Mouse (Mus musculus): ENCODE measurements at regions not wholly inside any gene's neighbourhood (a gene's known extent, or its start where the extent isn't known, plus 50 kb on each side); places are given as distances from the start of the nearest gene placed in this dataset.

DNA sequence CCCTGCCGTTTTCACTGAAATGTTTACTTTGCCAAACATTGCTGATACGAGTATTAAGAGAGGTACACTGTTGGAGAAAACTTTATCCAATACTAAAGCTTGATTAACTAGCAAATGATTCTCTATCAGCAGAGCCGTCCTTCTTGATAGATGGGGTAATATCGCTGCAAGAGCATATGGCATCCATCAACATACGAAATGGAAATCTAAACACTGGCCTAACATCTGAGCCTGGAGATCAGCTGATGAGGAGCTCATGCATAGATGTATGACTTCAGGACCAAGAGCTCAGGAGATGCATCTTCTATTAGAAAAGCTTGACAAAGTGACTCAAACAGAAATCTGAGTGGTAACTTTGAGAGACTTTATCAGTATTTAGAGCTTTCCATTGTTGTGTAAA is 666.5 kb downstream of the Defb40 start:
- no peak overlapping the region for H3K9ac ChIP-seq
- H3K4me2 ChIP-seq = no peak overlapping the region
- ATAC-seq (ENCODE audit: extremely low read depth, insufficient number of reproducible peaks, low FRiP score, low TSS enrichment) = no peak
- H3K9me3 ChIP-seq = no peaks in the 10 kb centered on the region
- no peaks in the 10 kb centered on the region for H3K4me1 ChIP-seq
- WGBS = 62% methylated on average over 5 of the region's 5 CpGs
- H3K4me3 ChIP-seq = no peak overlapping the region
- no peak overlapping the region for H3K27ac ChIP-seq (replicated peaks)
- no peaks in the 10 kb centered on the region for H3K27me3 ChIP-seq (replicated peaks)
- H3K36me3 ChIP-seq = no peaks in the 10 kb centered on the region

DNA sequence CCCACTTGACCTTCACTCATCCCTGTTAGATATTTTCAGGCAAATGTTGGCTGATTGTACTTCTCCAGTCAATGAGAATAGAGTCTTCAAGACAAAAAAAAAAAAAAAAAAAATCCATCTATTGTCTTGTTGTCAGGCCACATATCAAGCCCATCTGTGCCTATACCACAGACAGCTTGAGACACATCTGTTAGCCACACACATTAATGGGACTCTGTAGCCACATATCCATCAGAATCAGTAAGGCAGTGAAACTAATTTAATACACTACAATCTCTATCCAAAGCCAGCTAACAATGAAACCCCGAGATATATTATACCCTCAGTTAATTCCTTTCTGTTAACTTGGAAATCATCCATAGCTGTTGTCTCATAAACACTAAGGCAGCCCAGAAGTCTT is 667.1 kb downstream of the Defb40 start:
- Histone ChIP-seq H3K36me3 (no peaks in the 10 kb centered on the region), H3K4me3 (no peak overlapping the region), H3K4me1 (no peaks in the 10 kb centered on the region), H3K27ac (replicated peaks) (no peak overlapping the region), H3K4me2 (no peak overlapping the region), H3K27me3 (replicated peaks) (no peaks in the 10 kb centered on the region), H3K9ac (no peak overlapping the region), H3K9me3 (no peaks in the 10 kb centered on the region)
- 60% methylated on average over 1 of the region's 1 CpGs for WGBS
- no peak for ATAC-seq (ENCODE audit: extremely low read depth, insufficient number of reproducible peaks, low FRiP score, low TSS enrichment)

DNA sequence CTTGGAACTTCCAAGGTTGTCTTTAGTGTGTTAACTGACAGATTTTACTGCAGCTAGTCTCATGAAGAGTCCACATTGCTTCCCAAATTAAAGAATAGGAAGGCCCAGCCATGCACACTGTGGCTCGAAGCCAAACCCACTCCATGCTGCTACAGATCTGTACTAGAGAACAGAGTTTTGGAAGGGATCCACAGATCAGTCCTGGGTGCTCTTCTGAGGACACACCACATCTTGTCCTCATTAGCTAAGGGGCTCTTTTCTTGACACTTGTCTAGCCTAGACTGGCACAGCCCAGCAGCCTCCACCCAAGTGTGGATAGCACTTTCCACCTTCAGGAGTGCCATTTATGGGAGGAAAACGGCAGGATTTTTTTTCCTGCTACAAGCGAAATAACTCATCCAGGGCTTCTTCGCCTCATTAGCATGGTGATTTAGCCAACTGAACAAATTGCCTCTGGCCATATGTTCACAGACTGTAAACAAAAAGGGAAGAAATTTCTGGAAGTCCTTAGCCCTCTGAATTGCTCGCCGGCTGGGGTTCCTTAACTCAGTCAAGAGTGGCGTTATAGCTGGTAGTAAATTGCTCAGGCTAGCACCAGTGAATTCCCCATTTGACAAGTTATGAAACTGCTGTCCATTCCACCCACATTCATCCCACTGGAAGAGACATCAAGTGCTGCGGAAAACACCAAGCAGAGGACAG is 690.4 kb downstream of the Defb40 start:
- no peak overlapping the region for H3K9ac ChIP-seq
- H3K9me3 ChIP-seq = no peaks in the 10 kb centered on the region
- no peak for ATAC-seq (ENCODE audit: extremely low read depth, insufficient number of reproducible peaks, low FRiP score, low TSS enrichment)
- no peak overlapping the region for H3K4me2 ChIP-seq
- no peaks in the 10 kb centered on the region for H3K27me3 ChIP-seq (replicated peaks)
- 81% methylated on average over 8 of the region's 8 CpGs for whole genome bisulfite sequencing
- H3K4me1 ChIP-seq = no peaks in the 10 kb centered on the region
- H3K4me3 ChIP-seq = no peak overlapping the region
- H3K36me3 ChIP-seq = no peaks in the 10 kb centered on the region
- no peak overlapping the region for H3K27ac ChIP-seq (replicated peaks)

DNA sequence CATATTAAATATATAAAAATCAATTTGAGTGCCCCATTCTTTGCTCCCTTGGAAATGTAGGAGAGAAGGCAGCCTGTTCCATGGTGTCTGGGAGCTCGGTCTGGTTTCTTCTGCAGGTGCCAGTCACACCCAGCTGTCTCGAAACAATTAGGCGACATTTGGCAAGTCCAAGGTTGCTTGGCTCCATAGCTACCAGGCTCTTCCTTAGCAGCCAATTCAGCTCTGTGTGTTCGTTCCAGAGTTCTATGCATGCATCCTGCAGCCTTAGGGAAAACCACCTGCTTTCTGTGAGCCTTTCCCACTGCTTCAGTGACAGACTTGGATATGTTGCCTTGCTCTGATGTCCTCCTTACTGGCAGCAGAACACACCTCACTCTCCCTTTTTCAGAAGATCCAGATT is 698.1 kb downstream of the Defb40 start:
- Histone ChIP-seq H3K4me1 (no peaks in the 10 kb centered on the region), H3K4me2 (no peak overlapping the region), H3K9me3 (no peaks in the 10 kb centered on the region), H3K4me3 (no peak overlapping the region), H3K27me3 (replicated peaks) (no peaks in the 10 kb centered on the region), H3K27ac (replicated peaks) (no peak overlapping the region), H3K36me3 (no peaks in the 10 kb centered on the region), H3K9ac (no peak overlapping the region)
- no peak for ATAC-seq (ENCODE audit: extremely low read depth, insufficient number of reproducible peaks, low FRiP score, low TSS enrichment)
- 66% methylated on average over 4 of the region's 4 CpGs for WGBS

DNA sequence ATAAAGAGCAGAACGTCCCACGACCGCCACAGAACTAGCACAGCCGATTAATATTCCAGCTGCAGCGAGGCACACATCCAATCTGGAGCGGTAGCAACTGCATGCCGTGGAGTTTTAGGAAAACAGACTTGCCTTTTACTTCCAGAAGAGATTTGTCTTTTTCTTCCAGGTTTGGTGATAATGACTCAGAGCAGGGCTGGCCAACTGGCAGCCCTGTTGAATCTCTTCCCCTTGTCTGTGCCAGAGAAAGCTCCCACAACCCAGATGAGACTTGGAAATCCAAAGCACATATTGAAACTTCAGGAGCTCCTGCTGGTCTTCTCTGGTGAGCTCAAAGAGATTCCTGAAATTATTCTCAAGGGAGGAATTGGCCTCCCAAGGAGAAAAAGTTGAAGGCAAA is 709.8 kb downstream of the Defb40 start:
- Histone ChIP-seq H3K4me1 (no peaks in the 10 kb centered on the region), H3K27me3 (replicated peaks) (no peaks in the 10 kb centered on the region), H3K9ac (no peak overlapping the region), H3K9me3 (no peaks in the 10 kb centered on the region), H3K4me3 (no peak overlapping the region), H3K27ac (replicated peaks) (no peak overlapping the region), H3K4me2 (no peak overlapping the region), H3K36me3 (no peaks in the 10 kb centered on the region)
- ATAC-seq (ENCODE audit: extremely low read depth, insufficient number of reproducible peaks, low FRiP score, low TSS enrichment) = no peak
- WGBS = 74% methylated on average over 7 of the region's 7 CpGs

DNA sequence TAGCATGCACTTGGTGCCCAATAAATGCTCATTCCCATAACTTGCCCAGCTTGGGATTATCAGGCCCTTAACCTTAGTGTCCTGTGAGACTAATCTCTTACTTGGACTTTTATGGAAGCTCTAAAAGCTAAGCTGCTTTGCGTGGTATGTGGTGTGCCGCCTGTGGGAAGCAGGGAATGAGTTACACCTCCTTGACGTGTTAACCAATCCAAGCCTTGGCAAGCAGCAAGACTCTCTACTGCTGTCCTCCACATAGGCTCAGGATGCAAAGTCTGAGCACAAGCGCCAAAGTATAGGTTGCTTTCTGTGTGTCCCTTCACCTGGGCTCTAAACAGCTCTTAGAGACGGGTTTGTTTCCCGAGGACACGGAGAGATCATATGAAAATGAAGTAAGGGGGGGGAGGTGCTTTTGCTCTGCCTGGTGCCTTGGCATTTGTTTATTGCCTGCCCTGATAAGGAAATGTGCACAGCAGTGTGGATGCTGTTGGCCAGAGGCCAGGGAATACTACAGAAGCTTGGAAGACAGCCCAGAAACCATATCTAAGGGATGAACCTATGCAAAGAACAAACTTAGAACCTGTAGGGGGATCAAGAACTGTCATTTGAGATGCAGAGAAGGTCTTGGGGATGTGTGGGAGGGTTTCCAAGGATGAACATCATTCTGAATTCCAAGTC is 719.6 kb downstream of the Defb40 start:
- 54% methylated on average over 7 of the region's 7 CpGs for WGBS
- no peaks in the 10 kb centered on the region for H3K27me3 ChIP-seq (replicated peaks)
- ATAC-seq (ENCODE audit: extremely low read depth, insufficient number of reproducible peaks, low FRiP score, low TSS enrichment) = no peak; the same call in 1 of the 2 replicates
- no peaks in the 10 kb centered on the region for H3K9me3 ChIP-seq
- peak overlapping the region; percentile 58 for H3K27ac ChIP-seq (replicated peaks)
- H3K4me1 ChIP-seq = no peaks in the 10 kb centered on the region
- H3K4me3 ChIP-seq = no peak overlapping the region
- peak overlapping the region; percentile 25; the same call in 1 of the 2 replicates for H3K4me2 ChIP-seq
- H3K9ac ChIP-seq = no peak overlapping the region
- H3K36me3 ChIP-seq = no peaks in the 10 kb centered on the region

DNA sequence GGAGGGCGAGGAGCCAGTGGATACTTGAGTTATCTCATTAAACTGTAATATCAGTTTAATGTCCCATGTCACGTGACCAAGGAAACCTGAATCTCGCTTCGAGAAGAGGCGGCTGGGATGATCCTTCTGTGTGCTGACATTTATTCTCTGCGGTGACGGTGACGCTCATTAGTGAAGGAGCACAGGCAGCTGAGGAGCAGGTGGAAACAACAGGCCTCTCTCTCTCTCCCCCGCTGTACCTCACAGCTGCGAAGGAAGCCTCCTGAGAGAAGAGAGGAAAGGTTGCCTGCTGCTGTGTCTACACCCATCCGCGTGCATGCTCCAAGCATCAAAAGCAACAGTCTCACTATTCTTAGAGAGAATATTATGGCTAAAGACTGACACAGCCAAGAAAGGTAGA is 731.8 kb downstream of the Defb40 start:
- no peak overlapping the region for H3K27ac ChIP-seq (replicated peaks)
- H3K9ac ChIP-seq = no peak overlapping the region
- H3K36me3 ChIP-seq = no peaks in the 10 kb centered on the region
- H3K9me3 ChIP-seq = no peaks in the 10 kb centered on the region
- H3K4me1 ChIP-seq = no peaks in the 10 kb centered on the region
- H3K27me3 ChIP-seq (replicated peaks) = no peaks in the 10 kb centered on the region
- H3K4me3 ChIP-seq = no peak overlapping the region
- ATAC-seq (ENCODE audit: extremely low read depth, insufficient number of reproducible peaks, low FRiP score, low TSS enrichment) = no peak
- H3K4me2 ChIP-seq = no peak overlapping the region
- WGBS = 72% methylated on average over 12 of the region's 12 CpGs

DNA sequence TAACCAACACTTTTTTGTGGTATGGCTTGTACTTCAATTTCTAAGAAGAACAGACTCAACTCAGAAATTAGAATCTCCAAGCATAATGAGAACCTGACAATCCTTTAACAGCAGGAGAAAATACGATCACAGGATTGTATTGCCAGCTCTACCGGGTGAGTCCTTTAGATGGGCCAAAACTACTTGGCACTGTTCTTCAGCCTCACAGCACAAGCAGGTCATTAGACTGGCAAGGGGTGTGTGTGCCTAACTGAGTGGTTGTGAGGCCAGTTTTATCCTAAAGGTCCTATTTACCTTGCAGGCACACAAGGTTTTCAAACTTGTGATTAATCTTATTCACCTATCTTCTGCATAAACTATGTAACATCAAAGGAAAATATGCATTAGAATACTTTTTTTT is 760.5 kb downstream of the Defb40 start:
- WGBS = 73% methylated on average over 2 of the region's 2 CpGs
- H3K9me3 ChIP-seq = no peaks in the 10 kb centered on the region
- no peak for ATAC-seq (ENCODE audit: extremely low read depth, insufficient number of reproducible peaks, low FRiP score, low TSS enrichment)
- H3K9ac ChIP-seq = no peak overlapping the region
- H3K27me3 ChIP-seq (replicated peaks) = no peaks in the 10 kb centered on the region
- H3K36me3 ChIP-seq = no peaks in the 10 kb centered on the region
- H3K4me3 ChIP-seq = no peak overlapping the region
- no peak overlapping the region for H3K4me2 ChIP-seq
- no peak overlapping the region for H3K27ac ChIP-seq (replicated peaks)
- H3K4me1 ChIP-seq = no peaks in the 10 kb centered on the region

DNA sequence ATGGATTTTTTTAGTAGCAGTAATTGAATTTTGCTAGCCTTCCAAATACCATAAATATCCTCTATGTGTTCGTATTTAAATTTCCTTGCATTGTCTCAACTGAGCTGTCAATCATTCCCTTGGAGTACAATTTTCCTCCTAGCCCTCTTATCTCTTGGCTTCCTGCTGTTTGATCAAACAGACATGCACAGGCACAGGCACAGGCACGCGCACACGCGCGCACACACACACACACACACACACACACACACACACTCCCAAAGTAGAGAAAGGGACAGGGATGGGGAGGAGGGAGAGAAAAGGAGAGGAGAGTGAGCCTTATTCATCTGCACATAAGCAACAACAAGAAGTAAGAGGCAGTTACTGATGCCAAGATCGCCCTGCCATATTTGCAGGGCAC is 760.9 kb downstream of the Defb40 start:
- H3K36me3 ChIP-seq = no peaks in the 10 kb centered on the region
- no peak overlapping the region for H3K4me2 ChIP-seq
- H3K4me3 ChIP-seq = no peak overlapping the region
- no peaks in the 10 kb centered on the region for H3K27me3 ChIP-seq (replicated peaks)
- H3K9ac ChIP-seq = no peak overlapping the region
- no peaks in the 10 kb centered on the region for H3K9me3 ChIP-seq
- H3K4me1 ChIP-seq = no peaks in the 10 kb centered on the region
- H3K27ac ChIP-seq (replicated peaks) = no peak overlapping the region
- no peak for ATAC-seq (ENCODE audit: extremely low read depth, insufficient number of reproducible peaks, low FRiP score, low TSS enrichment)
- 74% methylated on average over 7 of the region's 7 CpGs for WGBS

DNA sequence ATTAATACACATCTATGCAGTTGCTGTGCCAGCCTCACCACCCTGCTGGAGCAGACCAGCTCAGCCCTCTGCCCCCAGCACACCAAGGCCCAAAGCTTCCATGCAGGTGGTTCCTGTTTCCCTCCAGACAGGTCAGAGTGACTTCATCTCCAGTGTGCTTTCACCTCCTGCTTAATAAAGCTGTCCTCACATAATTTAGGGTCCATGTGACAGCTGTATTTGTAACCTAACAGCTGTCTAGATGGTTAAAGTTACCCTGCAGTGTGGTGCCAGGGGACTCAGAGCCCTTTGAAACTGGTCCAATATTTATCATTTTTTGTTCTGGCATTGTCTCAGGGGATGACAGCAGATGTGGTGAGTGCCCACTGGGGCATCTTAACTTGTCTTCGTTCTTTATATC is 761.5 kb downstream of the Defb40 start:
- ATAC-seq (ENCODE audit: extremely low read depth, insufficient number of reproducible peaks, low FRiP score, low TSS enrichment) = no peak
- Histone ChIP-seq H3K27me3 (replicated peaks) (no peaks in the 10 kb centered on the region), H3K36me3 (no peaks in the 10 kb centered on the region), H3K9ac (no peak overlapping the region), H3K4me3 (no peak overlapping the region), H3K9me3 (no peaks in the 10 kb centered on the region), H3K4me2 (no peak overlapping the region), H3K4me1 (no peaks in the 10 kb centered on the region), H3K27ac (replicated peaks) (no peak overlapping the region)
- 64% methylated on average over 1 of the region's 1 CpGs for WGBS

DNA sequence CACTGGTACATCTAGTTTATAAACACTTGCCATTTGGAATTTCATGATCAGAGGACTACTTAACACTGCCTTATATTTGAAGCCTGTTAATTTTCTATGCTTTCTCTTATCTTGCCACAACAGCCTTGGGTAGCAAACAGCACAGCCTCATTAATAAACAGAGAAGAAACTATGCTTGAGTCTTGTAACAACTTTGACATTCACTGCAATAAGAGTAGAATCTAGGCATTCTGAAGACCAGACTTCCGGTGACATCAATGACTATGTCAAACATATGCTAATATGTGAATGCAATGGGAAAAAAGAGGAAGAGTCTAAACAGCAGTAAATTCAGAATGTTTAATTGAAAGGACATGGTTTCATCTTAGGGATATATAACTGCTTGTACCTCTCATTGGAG is 768.0 kb downstream of the Defb40 start:
- Histone ChIP-seq H3K9ac (no peak overlapping the region), H3K36me3 (no peaks in the 10 kb centered on the region), H3K27ac (replicated peaks) (no peak overlapping the region), H3K4me3 (no peak overlapping the region), H3K9me3 (no peaks in the 10 kb centered on the region), H3K27me3 (replicated peaks) (no peaks in the 10 kb centered on the region), H3K4me1 (no peaks in the 10 kb centered on the region), H3K4me2 (no peak overlapping the region)
- WGBS = 79% methylated on average over 1 of the region's 1 CpGs
- ATAC-seq (ENCODE audit: extremely low read depth, insufficient number of reproducible peaks, low FRiP score, low TSS enrichment) = no peak

DNA sequence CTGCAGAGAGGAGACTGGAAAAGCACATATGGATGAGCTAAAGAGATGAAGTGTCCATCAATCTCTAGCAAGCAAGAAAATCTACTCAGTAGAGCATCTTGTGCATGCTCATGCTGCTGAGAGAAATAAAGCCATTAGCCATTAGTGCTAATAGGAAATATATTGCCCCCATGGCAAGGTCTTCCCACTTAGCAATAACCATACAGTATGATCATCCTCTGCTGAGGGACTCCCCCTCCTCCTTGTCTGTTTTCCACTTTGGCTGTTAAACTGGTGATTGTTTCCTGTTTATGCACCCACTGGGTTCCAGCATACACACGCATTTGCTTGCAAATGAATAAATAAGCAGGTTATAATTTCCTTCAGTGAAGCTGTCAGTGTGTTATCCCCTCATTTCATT is 769.4 kb downstream of the Defb40 start:
- H3K27ac ChIP-seq (replicated peaks) = no peak overlapping the region
- H3K36me3 ChIP-seq = no peaks in the 10 kb centered on the region
- no peaks in the 10 kb centered on the region for H3K27me3 ChIP-seq (replicated peaks)
- no peak overlapping the region for H3K9ac ChIP-seq
- WGBS = 50% methylated on average over 1 of the region's 1 CpGs
- no peak overlapping the region for H3K4me2 ChIP-seq
- H3K4me1 ChIP-seq = no peaks in the 10 kb centered on the region
- H3K9me3 ChIP-seq = no peaks in the 10 kb centered on the region
- no peak for ATAC-seq (ENCODE audit: extremely low read depth, insufficient number of reproducible peaks, low FRiP score, low TSS enrichment)
- no peak overlapping the region for H3K4me3 ChIP-seq
